In the genomic region with DNA sequence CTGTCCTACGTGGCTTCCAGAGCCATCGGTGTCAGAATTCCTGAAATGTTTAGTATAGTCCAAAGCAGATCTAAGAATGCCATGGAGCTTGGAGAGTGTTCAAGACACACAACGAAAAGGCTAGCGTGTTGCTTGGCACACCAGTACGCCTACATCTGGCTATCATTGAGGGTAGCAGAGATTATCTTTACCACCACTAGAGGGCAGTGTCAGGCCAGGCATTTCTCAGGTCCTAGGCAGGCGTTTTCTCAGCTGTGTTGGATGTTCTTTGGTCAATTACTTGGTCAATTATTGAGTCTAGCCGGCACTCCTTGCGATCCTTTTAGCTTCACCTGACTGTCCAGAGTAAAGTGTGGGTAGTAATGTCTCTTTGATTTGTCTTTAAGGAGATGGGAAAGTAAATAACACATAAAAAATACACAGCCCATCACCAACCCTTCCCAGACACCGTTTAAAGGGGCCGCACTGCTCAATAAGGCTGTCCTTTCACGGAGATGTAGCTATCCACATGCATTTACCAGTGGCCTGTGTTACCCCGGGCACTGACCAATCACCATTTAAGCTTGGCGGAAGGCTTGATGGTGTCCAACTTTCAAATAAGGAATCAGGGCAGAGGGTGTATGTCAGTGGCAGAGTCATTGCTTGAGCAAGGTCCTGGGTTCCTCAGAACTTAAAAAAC, we compare ENCODE assay signal across 9 mouse cellular contexts. TPM values are rescaled to one million over a fixed set of nuclear protein-coding genes. Genes with fewer than 3 reads are reported as not detected.
DNase-seq lines count a peak whose midpoint lies in the region; ATAC-seq and TF ChIP-seq lines count a peak whose summit lies in the region.
"Had no signal": no experiment of that assay in that cellular context is flagged by ENCODE, and none has a peak within 500 bp of the region (broad histone marks: within the 10 kb centered on the region; RNA-seq: fewer than 3 reads in every experiment).

No protein-coding gene starts in this region.

- H3K27me3 ChIP-seq in E14TG2a.4 (ENCODE audit: insufficient read depth, low read length): peaks cover 20% of the 10 kb centered on the region; the same call in 1 of the 2 replicates
- H3K27me3 ChIP-seq in embryonic facial prominence, embryonic 12.5 days: peaks cover 9% of the 10 kb centered on the region
- H3K27me3 ChIP-seq in kidney, postnatal 0 days (ENCODE audit: insufficient read depth, low read length): no peaks in the 10 kb centered on the region
- H3K27me3 ChIP-seq in liver, adult 2 months (ENCODE audit: control insufficient read depth, insufficient read depth, low read length): no peaks in the 10 kb centered on the region
- peaks cover 3% of the 10 kb centered on the region; the same call in 1 of the 2 replicates for H3K27me3 ChIP-seq in neural tube, embryonic 12.5 days (replicated peaks)
- H3K27me3 ChIP-seq: liver, embryonic 15.5 days had no signal

- H3K27ac ChIP-seq in embryonic facial prominence, embryonic 12.5 days: no peak overlapping the region
- H3K27ac ChIP-seq in kidney, postnatal 0 days: no peak overlapping the region
- H3K27ac ChIP-seq in liver, adult 2 months (replicated peaks; ENCODE audit: insufficient read depth, low read depth, low read length): no peak overlapping the region
- no peak overlapping the region for H3K27ac ChIP-seq in neural tube, embryonic 12.5 days
- H3K27ac ChIP-seq: liver, embryonic 15.5 days had no signal

- 39% methylated on average over 13 of the region's 13 CpGs for WGBS in embryonic facial prominence, embryonic 12.5 days
- WGBS in kidney, postnatal 0 days: 38% methylated on average over 13 of the region's 13 CpGs
- 34% methylated on average over 13 of the region's 13 CpGs for WGBS in liver, adult 2 months
- 43% methylated on average over 13 of the region's 13 CpGs for WGBS in neural tube, embryonic 12.5 days

- no peaks in the 10 kb centered on the region for H3K4me1 ChIP-seq in E14TG2a.4 (replicated peaks; ENCODE audit: low read depth, low read length)
- H3K4me1 ChIP-seq in embryonic facial prominence, embryonic 12.5 days: peaks cover 3% of the 10 kb centered on the region; the same call in 1 of the 2 replicates
- H3K4me1 ChIP-seq in kidney, postnatal 0 days (replicated peaks; ENCODE audit: insufficient read depth, low read length): no peaks in the 10 kb centered on the region
- no peaks in the 10 kb centered on the region for H3K4me1 ChIP-seq in liver, adult 2 months (ENCODE audit: control insufficient read depth, insufficient read depth, low read length)
- peaks cover 3% of the 10 kb centered on the region; the same call in 1 of the 2 replicates for H3K4me1 ChIP-seq in neural tube, embryonic 12.5 days
- H3K4me1 ChIP-seq: liver, embryonic 15.5 days had no signal

- TF ChIP-seq CTCF in E14TG2a.4 (conservative IDR thresholded peaks at IDR 0.05; ENCODE audit: low read length): peak; percentile 54
- TF ChIP-seq CTCF in kidney, postnatal 0 days (IDR thresholded peaks at IDR 0.05; ENCODE audit: low read depth): peak; percentile 100
- peak; percentile 79 for TF ChIP-seq CTCF in liver, adult 2 months (IDR thresholded peaks at IDR 0.05; ENCODE audit: low read depth, low read length)

- H3K4me2 ChIP-seq in embryonic facial prominence, embryonic 12.5 days (replicated peaks): no peak overlapping the region
- no peak overlapping the region for H3K4me2 ChIP-seq in kidney, postnatal 0 days (ENCODE audit: low read length)
- H3K4me2 ChIP-seq in neural tube, embryonic 12.5 days (replicated peaks): no peak overlapping the region
- H3K4me2 ChIP-seq: liver, embryonic 15.5 days had no signal

- peak; percentile 63 to 74 for DNase-seq in adrenal gland, postnatal 36 days
- peak; percentile 76 for DNase-seq in heart, adult 8-10 months (ENCODE audit: low spot score)
- peak; percentile 90 for DNase-seq in kidney, postnatal 0 days (ENCODE audit: low spot score)
- DNase-seq in liver, adult 2 months (ENCODE audit: extremely low read depth, low read depth, low spot score): peak; percentile 55
- peak; percentile 46 for DNase-seq in thymus, postnatal 0 days (ENCODE audit: low spot score)

- H3K79me2 ChIP-seq in liver, adult 2 months (ENCODE audit: control insufficient read depth, insufficient read depth, low read length): no peaks in the 10 kb centered on the region

- H3K36me3 ChIP-seq in E14TG2a.4 (ENCODE audit: insufficient read depth, low read length): no peaks in the 10 kb centered on the region
- no peaks in the 10 kb centered on the region for H3K36me3 ChIP-seq in embryonic facial prominence, embryonic 12.5 days
- no peaks in the 10 kb centered on the region for H3K36me3 ChIP-seq in kidney, postnatal 0 days (ENCODE audit: insufficient read depth, low read length)
- no peaks in the 10 kb centered on the region for H3K36me3 ChIP-seq in liver, adult 2 months (ENCODE audit: control insufficient read depth, insufficient read depth, low read length)
- no peaks in the 10 kb centered on the region for H3K36me3 ChIP-seq in neural tube, embryonic 12.5 days
- H3K36me3 ChIP-seq: liver, embryonic 15.5 days had no signal

- H3K9ac ChIP-seq in embryonic facial prominence, embryonic 12.5 days: no peak overlapping the region
- no peak overlapping the region for H3K9ac ChIP-seq in kidney, postnatal 0 days (ENCODE audit: low read depth, low read length)
- no peak overlapping the region for H3K9ac ChIP-seq in liver, adult 2 months (ENCODE audit: low read depth, low read length)
- H3K9ac ChIP-seq in neural tube, embryonic 12.5 days: no peak overlapping the region
- H3K9ac ChIP-seq: liver, embryonic 15.5 days had no signal

- no peak overlapping the region for H3K4me3 ChIP-seq in E14TG2a.4 (replicated peaks; ENCODE audit: low read length)
- no peak overlapping the region for H3K4me3 ChIP-seq in embryonic facial prominence, embryonic 12.5 days
- H3K4me3 ChIP-seq in kidney, postnatal 0 days (replicated peaks; ENCODE audit: low read depth, low read length): no peak overlapping the region
- H3K4me3 ChIP-seq in liver, adult 2 months (ENCODE audit: insufficient read depth, low read depth, low read length): no peak overlapping the region
- no peak overlapping the region for H3K4me3 ChIP-seq in neural tube, embryonic 12.5 days
- H3K4me3 ChIP-seq: liver, embryonic 15.5 days had no signal

- ATAC-seq in embryonic facial prominence, embryonic 12.5 days (ENCODE audit: insufficient number of reproducible peaks, insufficient read depth, low FRiP score, low TSS enrichment): peak; percentile 65
- peak; percentile 61; the same call in 1 of the 2 replicates for ATAC-seq in kidney, postnatal 0 days (replicated peaks; ENCODE audit: low FRiP score, low read depth)
- ATAC-seq in neural tube, embryonic 12.5 days (ENCODE audit: low FRiP score, low read depth): peak; percentile 70; the same call in 1 of the 2 replicates

- TF ChIP-seq POLR2A in liver, adult 2 months (IDR thresholded peaks at IDR 0.05; ENCODE audit: extremely low read depth, insufficient read depth, low read length): no peak

- no peaks in the 10 kb centered on the region for H3K9me3 ChIP-seq in E14TG2a.4 (ENCODE audit: low read length)
- no peaks in the 10 kb centered on the region for H3K9me3 ChIP-seq in embryonic facial prominence, embryonic 12.5 days
- no peaks in the 10 kb centered on the region for H3K9me3 ChIP-seq in kidney, postnatal 0 days (replicated peaks; ENCODE audit: low read length)
- no peaks in the 10 kb centered on the region for H3K9me3 ChIP-seq in neural tube, embryonic 12.5 days
- H3K9me3 ChIP-seq: liver, embryonic 15.5 days had no signal

RNA-seq across cellular contexts. Expression of a gene that starts 29.7 kb away (rescaled TPM):
- total RNA-seq in adrenal gland, postnatal 36 days (2021): 1 to 10 TPM; 1.5 to 4.6 TPM
- 0.42 and 0.46 TPM in 2 replicates for polyA plus RNA-seq in embryonic facial prominence, embryonic 12.5 days (2016; fragmentation: Nextera tagmentation; extraction: Ambion mirVana)
- 1 to 10 TPM; 2.4 to 7.3 (median 3.1) TPM for total RNA-seq in heart, adult 8-10 months (2022)
- polyA plus RNA-seq in kidney, postnatal 0 days (2015; fragmentation: Nextera tagmentation; extraction: Ambion mirVana): 2.1 and 2.3 TPM in 2 replicates
- 1.2 and 1.7 TPM in 2 replicates for total RNA-seq in liver, adult 2 months (2014; rRNA removed)
- polyA plus RNA-seq in liver, adult 2 months (2012; rRNA removed): 0.90 and 1.0 TPM in 2 replicates
- polyA plus RNA-seq in neural tube, embryonic 12.5 days (2016; fragmentation: Nextera tagmentation; extraction: Ambion mirVana): 0.22 and 0.23 TPM in 2 replicates
- 0.03 and 0.14 TPM in 2 replicates for polyA plus RNA-seq in thymus, postnatal 0 days (2015; fragmentation: Nextera tagmentation; extraction: Ambion mirVana)
